ENCODE assay signal across 22 mouse cellular contexts in genomic region chr13:59350613-59351150, GRCm38 (mm10).
DNase-seq lines count a peak whose midpoint lies in the region; ATAC-seq and TF ChIP-seq lines count a peak whose summit lies in the region.
"Had no signal": no experiment of that assay in that cellular context is flagged by ENCODE, and none has a peak within 500 bp of the region (broad histone marks: within the 10 kb centered on the region; RNA-seq: fewer than 3 reads in every experiment).

No protein-coding gene starts in this region.

- H3K9ac ChIP-seq in hindbrain, embryonic 14.5 days: no peak overlapping the region
- no peak overlapping the region for H3K9ac ChIP-seq in lung, embryonic 14.5 days
- no peak overlapping the region for H3K9ac ChIP-seq in embryonic facial prominence, embryonic 15.5 days
- H3K9ac ChIP-seq in neural tube, embryonic 14.5 days (replicated peaks; ENCODE audit: low read depth, low read length): no peak overlapping the region
- H3K9ac ChIP-seq: forebrain, embryonic 13.5 days; kidney, embryonic 15.5 days; liver, postnatal 0 days; midbrain, embryonic 12.5 days had no signal

- H3K27ac ChIP-seq in hindbrain, embryonic 14.5 days: 0 out of 2 replicates have a peak overlapping the region, but pooled peaks have one; percentile 4
- H3K27ac ChIP-seq in hindbrain, embryonic 10.5 days: no peak overlapping the region
- no peak overlapping the region for H3K27ac ChIP-seq in lung, embryonic 14.5 days (ENCODE audit: low read depth)
- 0 out of 2 replicates have a peak overlapping the region, but pooled peaks have one; percentile 17 for H3K27ac ChIP-seq in embryonic facial prominence, embryonic 15.5 days (replicated peaks)
- peak overlapping the region; percentile 44; the same call in 1 of the 2 replicates for H3K27ac ChIP-seq in neural tube, embryonic 14.5 days (ENCODE audit: low read depth, low read length)
- H3K27ac ChIP-seq: forebrain, embryonic 13.5 days; kidney, embryonic 15.5 days; midbrain, embryonic 12.5 days; stomach, postnatal 0 days had no signal

- WGBS in hindbrain, embryonic 14.5 days: 63% methylated on average over 7 of the region's 7 CpGs
- WGBS in hindbrain, embryonic 10.5 days: 85% methylated on average over 7 of the region's 7 CpGs
- WGBS in lung, embryonic 14.5 days: 68% methylated on average over 7 of the region's 7 CpGs
- WGBS in embryonic facial prominence, embryonic 15.5 days: 47% methylated on average over 7 of the region's 7 CpGs
- 24% methylated on average over 7 of the region's 7 CpGs for WGBS in neural tube, embryonic 14.5 days

- no peaks in the 10 kb centered on the region for H3K9me3 ChIP-seq in hindbrain, embryonic 14.5 days (ENCODE audit: control insufficient read depth, low read length)
- H3K9me3 ChIP-seq in hindbrain, embryonic 10.5 days: 0 out of 2 replicates have a peak, but pooled peaks cover 4% of the 10 kb centered on the region
- no peaks in the 10 kb centered on the region for H3K9me3 ChIP-seq in lung, embryonic 14.5 days (ENCODE audit: low read depth, low read length)
- H3K9me3 ChIP-seq in embryonic facial prominence, embryonic 15.5 days (replicated peaks): no peaks in the 10 kb centered on the region
- no peaks in the 10 kb centered on the region for H3K9me3 ChIP-seq in neural tube, embryonic 14.5 days (ENCODE audit: control insufficient read depth, low read length)
- H3K9me3 ChIP-seq: forebrain, embryonic 13.5 days; kidney, embryonic 15.5 days had no signal

- H3K36me3 ChIP-seq in hindbrain, embryonic 14.5 days (replicated peaks; ENCODE audit: control insufficient read depth, insufficient read depth): no peaks in the 10 kb centered on the region
- no peaks in the 10 kb centered on the region for H3K36me3 ChIP-seq in hindbrain, embryonic 10.5 days
- no peaks in the 10 kb centered on the region for H3K36me3 ChIP-seq in lung, embryonic 14.5 days (ENCODE audit: insufficient read depth)
- H3K36me3 ChIP-seq in embryonic facial prominence, embryonic 15.5 days: no peaks in the 10 kb centered on the region
- no peaks in the 10 kb centered on the region for H3K36me3 ChIP-seq in neural tube, embryonic 14.5 days (ENCODE audit: control insufficient read depth, insufficient read depth, low read length)
- H3K36me3 ChIP-seq: kidney, embryonic 15.5 days; midbrain, embryonic 12.5 days had no signal

- H3K4me2 ChIP-seq in hindbrain, embryonic 14.5 days (replicated peaks): no peak overlapping the region
- no peak overlapping the region for H3K4me2 ChIP-seq in lung, embryonic 14.5 days
- H3K4me2 ChIP-seq in embryonic facial prominence, embryonic 15.5 days (replicated peaks): no peak overlapping the region
- no peak overlapping the region for H3K4me2 ChIP-seq in neural tube, embryonic 14.5 days (ENCODE audit: low read depth, low read length)
- H3K4me2 ChIP-seq: forebrain, embryonic 13.5 days; heart, embryonic 11.5 days; kidney, embryonic 15.5 days; liver, embryonic 11.5 days; midbrain, embryonic 12.5 days had no signal

- no peak overlapping the region for H3K4me3 ChIP-seq in hindbrain, embryonic 14.5 days (replicated peaks; ENCODE audit: low read length)
- no peak overlapping the region for H3K4me3 ChIP-seq in hindbrain, embryonic 10.5 days
- H3K4me3 ChIP-seq in lung, embryonic 14.5 days (ENCODE audit: low read depth, low read length): no peak overlapping the region
- no peak overlapping the region for H3K4me3 ChIP-seq in embryonic facial prominence, embryonic 15.5 days (replicated peaks)
- no peak overlapping the region for H3K4me3 ChIP-seq in neural tube, embryonic 14.5 days (ENCODE audit: low read depth, low read length)
- H3K4me3 ChIP-seq: erythroblast, embryonic 14.5 days; forebrain, embryonic 13.5 days; kidney, embryonic 15.5 days; midbrain, embryonic 12.5 days had no signal

- no peaks in the 10 kb centered on the region for H3K27me3 ChIP-seq in hindbrain, embryonic 14.5 days (ENCODE audit: control insufficient read depth, insufficient read depth, low read length)
- H3K27me3 ChIP-seq in hindbrain, embryonic 10.5 days (ENCODE audit: insufficient read depth, poor library complexity, severe bottlenecking): no peaks in the 10 kb centered on the region
- H3K27me3 ChIP-seq in lung, embryonic 14.5 days (ENCODE audit: insufficient read depth, low read length): no peaks in the 10 kb centered on the region
- no peaks in the 10 kb centered on the region for H3K27me3 ChIP-seq in embryonic facial prominence, embryonic 15.5 days
- no peaks in the 10 kb centered on the region for H3K27me3 ChIP-seq in neural tube, embryonic 14.5 days (ENCODE audit: control insufficient read depth, insufficient read depth, low read length)
- H3K27me3 ChIP-seq: forebrain, embryonic 13.5 days; kidney, embryonic 15.5 days; midbrain, embryonic 12.5 days had no signal

- H3K4me1 ChIP-seq in hindbrain, embryonic 14.5 days (replicated peaks; ENCODE audit: control insufficient read depth, insufficient read depth, low read length): no peaks in the 10 kb centered on the region
- H3K4me1 ChIP-seq in hindbrain, embryonic 10.5 days (replicated peaks): no peaks in the 10 kb centered on the region
- H3K4me1 ChIP-seq in lung, embryonic 14.5 days (ENCODE audit: insufficient read depth): no peaks in the 10 kb centered on the region
- H3K4me1 ChIP-seq in embryonic facial prominence, embryonic 15.5 days: no peaks in the 10 kb centered on the region
- peaks cover 4% of the 10 kb centered on the region; the same call in 1 of the 2 replicates for H3K4me1 ChIP-seq in neural tube, embryonic 14.5 days (ENCODE audit: control insufficient read depth, insufficient read depth, low read length)
- H3K4me1 ChIP-seq: forebrain, embryonic 13.5 days; kidney, embryonic 15.5 days; midbrain, embryonic 12.5 days had no signal

- DNase-seq in hindbrain, embryonic 14.5 days (ENCODE audit: low spot score): no peak
- no peak for DNase-seq in hindbrain, embryonic 10.5 days (ENCODE audit: low spot score)
- peak; percentile 13 for DNase-seq in lung, embryonic 14.5 days
- DNase-seq in lung, postnatal 10 days: no peak
- no peak for DNase-seq in right cerebral cortex, postnatal 36 days (ENCODE audit: low spot score in 2 of 2)
- DNase-seq: adrenal gland, adult 2 months; cerebellum, adult 11-12 months; gastrocnemius, postnatal 14 days; heart, adult 11 months; liver, postnatal 0 days; lung, postnatal 14 days; thymus, adult 2 months had no signal

- ATAC-seq in hindbrain, embryonic 14.5 days (ENCODE audit: low FRiP score): no peak
- ATAC-seq in lung, embryonic 14.5 days (ENCODE audit: insufficient read depth): no peak
- no peak for ATAC-seq in embryonic facial prominence, embryonic 15.5 days (ENCODE audit: insufficient number of reproducible peaks, low FRiP score, low TSS enrichment, low read depth)
- ATAC-seq in neural tube, embryonic 14.5 days (ENCODE audit: low read depth): 0 out of 2 replicates have a peak, but pooled peaks have one; percentile 58
- ATAC-seq: forebrain, embryonic 13.5 days; intestine, embryonic 16.5 days; liver, postnatal 0 days had no signal

- TF ChIP-seq CTCF in lung, embryonic 14.5 days (IDR thresholded peaks at IDR 0.05; ENCODE audit: low read depth): no peak

Comparison
In these comparisons a context has a peak if more than half of its experiments do, and no peak if none do; other contexts are left out.
1. H3K27ac ChIP-seq: peak in hindbrain, embryonic 14.5 days (single experiment), embryonic facial prominence, embryonic 15.5 days (single experiment) and neural tube, embryonic 14.5 days (single experiment); none in hindbrain, embryonic 10.5 days (single experiment) and lung, embryonic 14.5 days (single experiment).